Mouse (Mus musculus) embryonic fibroblast, embryonic 13.5 days (primary cell): ENCODE results near the gene Ube2z.

Source experiments
- CTCF ChIP-seq: IDR thresholded peaks from 2 replicates; pipeline ENCODE4 v1.5.1; 2011; ENCODE audit warnings: mild to moderate bottlenecking, control low read depth, low read length, moderate library complexity, borderline replicate concordance; ENCODE audit not compliant: insufficient read depth
- POLR2A ChIP-seq: IDR thresholded peaks from 2 replicates; pipeline ENCODE4 v1.6.1; 2011; ENCODE audit warnings: low read depth, mild to moderate bottlenecking, control low read depth, low read length, moderate library complexity

- no peak for TF ChIP-seq CTCF
- TF ChIP-seq POLR2A = no peak
Observed at GRCm38 (mm10) chr11:96003969-96004792, 61.0 kb downstream of the Ube2z start.
